Mouse (Mus musculus): ENCODE measurements around the gene Uap1.
A peak's percentile ranks its signal among the peaks of the same experiment; 100 is the strongest.

DNA sequence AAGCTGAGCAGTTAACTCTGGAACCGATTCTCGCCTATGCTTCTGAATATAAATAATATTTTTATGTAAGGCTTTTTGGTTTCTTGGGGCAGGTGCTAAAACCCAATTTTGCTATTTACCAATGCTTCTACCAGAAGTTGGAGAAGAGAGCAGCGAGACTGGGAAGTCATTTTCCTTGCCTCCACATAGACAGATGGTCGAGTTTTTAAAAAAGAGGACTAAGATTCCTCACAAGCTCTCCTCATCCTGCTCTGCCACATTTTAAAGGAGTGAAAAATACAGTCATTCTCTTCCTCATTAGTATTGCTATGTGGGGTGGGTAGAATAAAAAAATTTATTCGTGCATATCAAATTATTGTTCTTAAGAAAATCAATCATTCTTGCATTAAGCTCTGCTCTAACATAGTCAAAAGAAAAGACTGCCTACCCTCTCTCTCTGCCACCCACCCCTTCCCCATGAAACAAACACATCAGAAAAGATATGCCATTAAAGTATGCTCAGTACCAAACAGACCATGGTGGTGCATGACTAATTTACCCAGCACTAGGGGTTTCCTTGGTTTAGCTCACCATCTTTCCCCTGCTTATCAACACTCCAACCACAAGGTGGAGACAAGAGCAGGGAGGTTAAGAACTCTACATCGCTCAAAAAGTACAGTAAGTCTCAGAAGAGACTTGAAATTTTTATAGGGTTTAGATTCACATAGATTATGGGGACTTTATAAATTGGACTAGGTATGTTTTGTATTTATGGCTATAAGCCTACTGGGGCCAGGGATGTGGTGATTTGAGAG is 43.5 kb upstream of the Uap1 start:
- no peak for TF ChIP-seq POLR2A (IDR thresholded peaks at IDR 0.05; ENCODE audit: borderline replicate concordance, extremely low read depth, insufficient read depth, insufficient read length, poor library complexity, severe bottlenecking)
- TF ChIP-seq CTCF (IDR thresholded peaks at IDR 0.05; ENCODE audit: borderline replicate concordance, extremely low read depth, insufficient read depth, insufficient read length) = peak; percentile 35; the same call in 1 of the 2 replicates

All from brain, embryonic 14.5 days (tissue).